In genomic region chr14:22339176-22339575, GRCm38 (mm10) we compare ENCODE assay signal across 21 mouse cellular contexts.
DNase-seq lines count a peak whose midpoint lies in the region; ATAC-seq and TF ChIP-seq lines count a peak whose summit lies in the region.
"Had no signal": no experiment of that assay in that cellular context is flagged by ENCODE, and none has a peak within 500 bp of the region (broad histone marks: within the 10 kb centered on the region; RNA-seq: fewer than 3 reads in every experiment).

No protein-coding gene starts in this region.

- no peak overlapping the region for H3K4me2 ChIP-seq in forebrain, postnatal 0 days (ENCODE audit: low read depth)
- H3K4me2 ChIP-seq in forebrain, embryonic 12.5 days = no peak overlapping the region
- H3K4me2 ChIP-seq: embryonic facial prominence, embryonic 12.5 days; heart, embryonic 12.5 days; limb, embryonic 12.5 days; liver, embryonic 15.5 days; midbrain, embryonic 15.5 days; neural tube, embryonic 12.5 days had no signal

- no peak overlapping the region for H3K9ac ChIP-seq in forebrain, postnatal 0 days
- H3K9ac ChIP-seq in forebrain, embryonic 12.5 days = no peak overlapping the region
- H3K9ac ChIP-seq: embryonic facial prominence, embryonic 12.5 days; heart, embryonic 12.5 days; limb, embryonic 12.5 days; liver, embryonic 15.5 days; midbrain, embryonic 15.5 days; neural tube, embryonic 12.5 days had no signal

- H3K9me3 ChIP-seq in forebrain, postnatal 0 days (ENCODE audit: low read length) = no peaks in the 10 kb centered on the region
- no peaks in the 10 kb centered on the region for H3K9me3 ChIP-seq in forebrain, embryonic 12.5 days
- H3K9me3 ChIP-seq: embryonic facial prominence, embryonic 12.5 days; forebrain, embryonic 10.5 days; heart, embryonic 12.5 days; limb, embryonic 12.5 days; liver, embryonic 15.5 days; midbrain, embryonic 15.5 days; neural tube, embryonic 12.5 days had no signal

- 77% methylated on average over 6 of the region's 6 CpGs for WGBS in forebrain, postnatal 0 days
- 90% methylated on average over 6 of the region's 6 CpGs for WGBS in forebrain, embryonic 12.5 days

- no peak overlapping the region for H3K27ac ChIP-seq in forebrain, postnatal 0 days (ENCODE audit: low read depth, low read length)
- H3K27ac ChIP-seq in forebrain, embryonic 12.5 days = no peak overlapping the region
- H3K27ac ChIP-seq: embryonic facial prominence, embryonic 12.5 days; forebrain, embryonic 10.5 days; kidney, postnatal 0 days; limb, embryonic 12.5 days; liver, embryonic 15.5 days; midbrain, embryonic 15.5 days; neural tube, embryonic 12.5 days had no signal

- no peaks in the 10 kb centered on the region for H3K4me1 ChIP-seq in forebrain, postnatal 0 days (ENCODE audit: insufficient read depth)
- H3K4me1 ChIP-seq in forebrain, embryonic 12.5 days = peaks cover 9% of the 10 kb centered on the region
- H3K4me1 ChIP-seq: embryonic facial prominence, embryonic 12.5 days; limb, embryonic 12.5 days; liver, embryonic 15.5 days; midbrain, embryonic 15.5 days had no signal

- no peak for DNase-seq in forebrain, postnatal 0 days
- DNase-seq in adipocyte (ENCODE audit: low spot score) = peak; percentile 3
- peak; percentile 23 to 35 for DNase-seq in layer of hippocampus, postnatal 14 days (ENCODE audit: low spot score in 2 of 2)
- peak; percentile 2 for DNase-seq in naive thymus-derived CD4-positive, alpha-beta T cell, adult 2 months (ENCODE audit: low read depth)
- DNase-seq in lung, postnatal 10 days = no peak
- DNase-seq in cerebellum, adult 11 months = no peak
- no peak for DNase-seq in ovary, postnatal 36 days (ENCODE audit: low spot score)
- DNase-seq: adrenal gland, adult 8-10 months; gastrocnemius, postnatal 10 days; heart, postnatal 4 days; lung, postnatal 36 days; thymus, adult 18-20 months had no signal

- ATAC-seq in forebrain, postnatal 0 days = peak; percentile 16; the same call in 1 of the 2 replicates
- no peak for ATAC-seq in forebrain, embryonic 12.5 days (ENCODE audit: low FRiP score)
- ATAC-seq: midbrain, embryonic 15.5 days had no signal

- H3K36me3 ChIP-seq in forebrain, postnatal 0 days (ENCODE audit: insufficient read depth) = no peaks in the 10 kb centered on the region
- H3K36me3 ChIP-seq in forebrain, embryonic 12.5 days (replicated peaks) = no peaks in the 10 kb centered on the region
- H3K36me3 ChIP-seq: embryonic facial prominence, embryonic 12.5 days; forebrain, embryonic 10.5 days; heart, embryonic 12.5 days; limb, embryonic 12.5 days; liver, embryonic 15.5 days; midbrain, embryonic 15.5 days; neural tube, embryonic 12.5 days had no signal

- TF ChIP-seq CTCF in forebrain, postnatal 0 days (IDR thresholded peaks at IDR 0.05; ENCODE audit: low read depth) = no peak

- H3K4me3 ChIP-seq in forebrain, postnatal 0 days (ENCODE audit: low read depth, low read length) = no peak overlapping the region
- no peak overlapping the region for H3K4me3 ChIP-seq in forebrain, embryonic 12.5 days (replicated peaks)
- H3K4me3 ChIP-seq: embryonic facial prominence, embryonic 12.5 days; forebrain, embryonic 10.5 days; heart, embryonic 12.5 days; limb, embryonic 12.5 days; liver, embryonic 15.5 days; midbrain, embryonic 15.5 days; neural tube, embryonic 12.5 days had no signal

- no peaks in the 10 kb centered on the region for H3K27me3 ChIP-seq in forebrain, postnatal 0 days (ENCODE audit: insufficient read depth, low read length)
- H3K27me3 ChIP-seq in forebrain, embryonic 12.5 days = peaks cover 54% of the 10 kb centered on the region
- H3K27me3 ChIP-seq: embryonic facial prominence, embryonic 12.5 days; heart, embryonic 12.5 days; limb, embryonic 12.5 days; liver, embryonic 15.5 days; midbrain, embryonic 15.5 days; neural tube, embryonic 12.5 days had no signal

Comparison
In these comparisons a context has a peak if more than half of its experiments do, and no peak if none do; other contexts are left out.
1. DNase-seq: peak in adipocyte (single experiment), layer of hippocampus, postnatal 14 days (2 of 2) and naive thymus-derived CD4-positive, alpha-beta T cell, adult 2 months (single experiment); none in forebrain, postnatal 0 days (single experiment), lung, postnatal 10 days (single experiment), cerebellum, adult 11 months (single experiment) and ovary, postnatal 36 days (single experiment).